Mouse (Mus musculus) telencephalon, adult 2 months (tissue): ENCODE measurements at regions not wholly inside any gene's neighbourhood (a gene's known extent, or its start where the extent isn't known, plus 50 kb on each side); places are given as distances from the start of the nearest gene placed in this dataset.

Experiments
- DNase-seq: peaks from one replicate; pipeline ENCODE4 v3.0.0-alpha.2; 2011; ENCODE audit warnings: low read depth, low spot score

DNA sequence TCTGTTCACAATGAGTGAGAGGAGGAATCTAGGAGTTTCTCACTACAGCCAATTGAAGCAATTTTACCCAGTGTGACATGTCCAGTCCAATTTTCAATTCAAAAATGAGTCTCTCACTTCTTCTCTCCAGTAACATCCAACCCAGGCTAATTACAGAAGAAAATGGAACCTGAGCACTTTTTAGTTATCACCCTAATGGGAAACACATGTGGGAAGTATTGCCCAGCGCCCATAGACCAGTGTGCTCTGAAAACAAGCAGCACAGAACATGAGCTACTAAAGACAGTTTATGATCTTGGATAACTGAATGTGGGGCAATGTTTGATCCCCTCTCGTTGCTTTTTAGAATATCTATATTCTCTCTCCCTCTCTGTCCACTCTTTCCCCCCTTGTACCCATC lies 70.5 kb upstream of the Efemp1 start:
- DNase-seq: no peak

DNA sequence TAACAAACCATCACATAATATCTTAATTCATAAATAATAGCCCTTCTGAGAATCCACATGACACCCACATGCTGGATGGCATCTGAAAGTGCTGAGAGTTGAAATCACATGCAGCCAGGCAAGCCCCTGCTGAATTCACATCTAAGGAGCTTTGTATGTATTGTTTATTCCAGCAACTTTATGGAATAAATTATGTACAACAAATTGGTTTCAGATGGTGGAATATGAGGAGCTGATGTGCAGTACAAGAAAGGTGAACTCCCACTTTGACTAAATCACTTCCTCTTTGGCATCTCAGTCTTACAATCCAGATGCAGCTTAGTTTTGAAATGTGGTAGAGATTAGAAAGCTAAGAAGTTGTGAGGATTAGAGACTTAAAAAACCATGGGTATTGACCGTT lies 82.2 kb upstream of the Efemp1 start:
- no peak for DNase-seq

DNA sequence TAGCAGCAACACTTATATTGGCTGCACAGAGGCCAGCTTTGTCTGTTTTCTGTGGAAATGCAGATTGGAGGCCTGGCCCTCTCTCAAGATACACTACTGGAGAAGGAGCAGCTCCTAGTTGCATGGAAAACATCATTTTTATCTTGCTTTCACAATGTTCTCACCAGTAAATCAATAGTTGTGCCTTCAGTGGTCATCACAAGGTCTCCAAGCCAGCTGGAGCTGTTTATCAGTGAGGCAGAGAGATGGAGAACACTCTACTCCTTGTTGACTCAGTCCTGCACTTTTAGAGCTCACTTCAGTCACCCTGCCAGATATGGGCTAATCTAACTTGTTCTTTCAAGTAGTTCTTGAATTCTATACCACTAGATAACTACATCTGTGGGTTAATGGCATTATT lies 92.3 kb upstream of the Efemp1 start:
- no peak for DNase-seq

DNA sequence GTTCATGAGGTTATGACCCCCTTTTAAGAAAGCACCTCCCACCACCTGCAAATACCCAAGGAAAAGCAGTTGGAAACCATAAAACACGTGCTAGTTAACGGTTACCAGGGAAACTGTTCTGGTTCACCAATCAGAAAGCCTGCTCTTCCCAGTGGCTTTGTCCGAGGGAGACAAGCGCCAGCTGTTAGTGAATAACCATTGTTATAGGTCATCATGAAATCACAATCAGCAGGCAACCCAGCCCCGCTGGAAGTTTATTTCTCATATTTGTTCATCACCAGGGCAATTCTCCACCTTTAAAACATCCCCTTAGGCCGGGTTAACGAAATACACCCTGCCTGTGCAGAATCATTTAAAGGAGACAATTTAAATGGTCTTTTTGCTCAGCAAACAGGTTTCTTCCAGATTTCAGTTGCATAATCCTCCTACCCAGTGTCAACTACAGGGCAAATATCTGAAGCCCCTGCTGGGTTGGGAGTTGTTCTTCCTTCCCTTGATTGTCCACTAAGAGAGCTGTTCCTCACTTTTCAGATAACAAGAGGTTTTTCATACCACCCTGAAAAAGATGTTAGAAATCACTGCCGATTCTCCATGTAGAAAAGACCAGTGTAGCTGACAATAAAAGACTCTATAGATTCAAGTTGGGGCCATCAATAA lies 117.9 kb upstream of the Efemp1 start:
- DNase-seq: peak; percentile 28

DNA sequence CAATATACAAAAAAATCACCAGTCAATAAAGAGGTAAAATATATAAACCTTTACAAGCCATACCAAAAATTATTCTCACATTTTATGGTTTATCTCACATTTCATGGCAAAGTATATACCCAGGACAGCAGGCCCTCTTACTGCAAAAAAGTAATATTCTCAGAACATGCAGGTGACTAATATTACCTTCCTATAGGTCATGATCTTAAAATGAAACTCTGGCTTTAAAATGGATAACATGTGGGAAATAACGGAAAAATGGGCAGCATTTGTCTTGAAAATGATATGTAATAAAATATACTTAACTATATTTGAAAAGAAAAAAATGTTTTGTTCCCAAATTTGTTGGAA lies 118.4 kb upstream of the Efemp1 start:
- DNase-seq: no peak

DNA sequence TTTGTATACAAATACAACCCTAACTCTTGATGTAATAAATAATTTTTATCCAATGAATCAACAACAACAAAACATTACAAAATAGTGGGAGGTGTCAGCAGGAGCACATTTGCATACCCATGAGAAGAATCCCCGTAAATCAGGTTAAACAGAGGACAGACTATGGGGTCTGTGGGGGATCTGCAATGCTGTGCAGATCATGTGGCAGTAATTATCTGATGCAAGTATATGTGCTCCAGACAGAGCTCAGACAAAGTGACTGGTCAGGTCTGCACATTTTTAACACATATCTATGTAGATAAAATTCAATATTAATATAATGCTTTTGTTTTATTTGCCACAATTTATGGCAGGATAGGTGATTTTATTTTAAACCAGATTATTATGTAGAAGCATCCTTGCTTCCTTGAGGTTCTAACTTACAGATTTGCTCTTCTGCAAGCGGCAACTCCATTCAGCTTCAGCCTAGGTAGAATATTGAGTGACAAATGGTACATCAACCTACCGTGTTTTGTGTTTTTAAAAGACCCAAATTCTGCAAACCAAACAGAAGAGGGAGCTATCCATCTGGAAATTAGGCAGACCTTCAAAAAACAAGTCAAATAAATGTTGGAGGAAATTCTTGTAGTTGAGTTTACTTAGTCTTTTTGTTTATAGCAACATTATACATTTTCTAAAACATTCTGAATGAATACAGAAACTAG lies 119.0 kb upstream of the Efemp1 start:
- peak; percentile 15 for DNase-seq

DNA sequence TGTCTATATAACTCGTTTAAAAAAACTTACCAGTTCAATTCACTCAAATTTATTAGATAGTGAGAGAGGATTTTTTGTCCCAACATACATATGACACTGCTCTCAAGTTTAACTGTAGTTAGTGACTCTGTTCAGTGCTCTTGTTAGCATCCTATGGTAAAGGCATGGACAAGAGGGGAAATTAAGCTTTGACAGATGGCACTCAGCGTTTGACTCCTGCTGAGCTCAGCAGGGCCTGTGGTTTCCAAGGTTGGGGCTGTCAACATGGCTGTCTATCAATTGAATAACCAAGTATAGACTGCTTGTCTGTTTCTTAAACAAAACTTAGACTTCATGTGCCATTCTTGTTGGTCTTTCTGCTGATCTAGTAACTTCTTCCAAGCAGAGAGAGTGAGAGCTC lies 122.9 kb upstream of the Efemp1 start:
- no peak for DNase-seq

DNA sequence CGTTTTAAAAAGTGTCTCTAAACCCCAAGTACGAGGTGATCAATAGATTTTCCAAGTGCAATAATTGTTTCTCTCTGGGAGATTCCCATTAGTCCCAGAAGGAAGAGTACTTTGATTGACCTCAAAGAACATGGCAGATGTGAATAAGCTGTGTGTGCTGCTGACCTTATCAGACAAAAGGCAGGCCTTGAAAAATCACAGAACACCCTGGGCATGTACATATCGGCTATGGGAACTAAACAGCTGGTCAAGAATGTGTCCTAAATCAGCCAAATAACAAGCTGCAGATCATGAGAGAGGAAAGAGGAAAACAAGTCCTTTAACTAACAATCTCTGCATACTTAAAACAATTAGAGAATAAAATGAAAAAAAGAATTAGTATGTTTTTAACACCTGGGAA lies 125.4 kb upstream of the Ccdc85a start:
- no peak for DNase-seq

DNA sequence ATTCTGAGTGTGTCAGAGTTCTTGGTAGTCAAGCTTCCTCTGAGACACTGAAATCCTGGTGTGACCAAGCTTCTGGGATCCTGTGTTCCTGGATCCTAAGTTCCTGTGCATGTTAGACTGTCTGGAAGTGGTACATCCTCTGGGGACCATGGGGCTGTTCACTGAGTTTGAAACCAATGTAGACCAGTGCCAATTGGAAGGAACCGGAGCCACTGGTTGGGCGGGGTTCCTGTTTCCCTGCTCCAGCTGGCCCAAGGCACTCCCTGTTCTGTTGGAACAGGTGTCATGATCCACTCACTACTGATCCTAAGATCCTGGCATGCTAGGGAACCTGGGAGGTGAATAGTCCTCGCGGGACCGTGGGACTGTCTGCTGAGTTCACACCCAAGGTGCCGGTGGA lies 124.3 kb upstream of the Ccdc85a start:
- DNase-seq: no peak

DNA sequence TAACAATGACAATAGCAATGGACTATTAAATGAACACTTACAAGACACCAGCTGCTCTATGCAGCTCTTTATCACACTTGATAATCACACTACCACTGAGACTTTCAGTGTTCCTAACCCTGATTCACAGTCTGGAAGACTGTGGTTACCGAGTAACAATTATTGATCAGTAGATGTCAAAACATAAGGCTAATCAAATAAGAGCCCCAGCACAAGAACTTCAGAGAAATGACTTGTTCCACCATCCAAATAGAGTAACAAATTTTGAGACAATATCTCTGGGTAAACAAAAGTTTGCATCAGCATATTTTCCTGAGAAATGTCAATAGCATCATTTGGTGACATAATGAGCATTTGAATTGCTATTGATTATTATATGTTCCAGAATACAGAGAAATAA lies 118.3 kb upstream of the Ccdc85a start:
- no peak for DNase-seq

DNA sequence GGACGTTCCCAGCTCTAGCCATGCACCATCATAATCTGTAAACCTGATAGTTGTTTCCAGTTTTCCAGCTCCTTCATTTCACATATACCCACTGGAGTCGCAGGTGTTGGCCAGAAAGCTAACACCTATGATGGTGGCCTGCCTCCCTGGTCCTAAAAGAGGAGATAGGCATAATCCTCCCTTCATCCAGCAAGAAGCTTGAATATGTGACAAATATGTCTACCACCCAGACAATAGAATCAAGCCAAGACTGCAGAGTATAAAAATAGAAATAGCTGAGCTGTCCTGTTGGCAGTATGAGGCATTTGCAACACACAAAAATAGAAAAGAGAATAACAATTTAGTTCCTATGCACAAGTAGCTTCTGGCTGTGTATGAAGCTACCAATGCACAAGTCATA lies 117.3 kb upstream of the Ccdc85a start:
- peak; percentile 44 for DNase-seq

DNA sequence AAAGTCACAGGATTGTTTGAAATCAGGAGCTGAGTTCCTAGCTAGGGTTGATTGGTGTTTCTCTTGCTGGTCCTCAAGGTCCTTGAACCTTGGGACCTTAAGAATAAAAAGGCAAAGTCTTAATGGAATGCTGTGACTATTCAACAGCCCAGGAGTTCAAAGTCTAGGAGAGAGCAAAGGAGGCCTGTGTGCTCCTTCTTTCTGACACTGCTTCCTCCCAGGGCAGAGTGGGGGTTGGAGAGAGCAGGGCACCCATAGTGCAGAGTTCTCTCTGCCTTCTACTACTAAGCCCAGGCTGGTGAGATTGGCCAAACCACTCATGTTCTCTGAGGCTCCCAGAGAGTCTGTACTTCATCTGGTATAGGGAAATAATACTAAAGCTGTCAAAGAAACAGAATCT lies 115.6 kb upstream of the Ccdc85a start:
- no peak for DNase-seq

DNA sequence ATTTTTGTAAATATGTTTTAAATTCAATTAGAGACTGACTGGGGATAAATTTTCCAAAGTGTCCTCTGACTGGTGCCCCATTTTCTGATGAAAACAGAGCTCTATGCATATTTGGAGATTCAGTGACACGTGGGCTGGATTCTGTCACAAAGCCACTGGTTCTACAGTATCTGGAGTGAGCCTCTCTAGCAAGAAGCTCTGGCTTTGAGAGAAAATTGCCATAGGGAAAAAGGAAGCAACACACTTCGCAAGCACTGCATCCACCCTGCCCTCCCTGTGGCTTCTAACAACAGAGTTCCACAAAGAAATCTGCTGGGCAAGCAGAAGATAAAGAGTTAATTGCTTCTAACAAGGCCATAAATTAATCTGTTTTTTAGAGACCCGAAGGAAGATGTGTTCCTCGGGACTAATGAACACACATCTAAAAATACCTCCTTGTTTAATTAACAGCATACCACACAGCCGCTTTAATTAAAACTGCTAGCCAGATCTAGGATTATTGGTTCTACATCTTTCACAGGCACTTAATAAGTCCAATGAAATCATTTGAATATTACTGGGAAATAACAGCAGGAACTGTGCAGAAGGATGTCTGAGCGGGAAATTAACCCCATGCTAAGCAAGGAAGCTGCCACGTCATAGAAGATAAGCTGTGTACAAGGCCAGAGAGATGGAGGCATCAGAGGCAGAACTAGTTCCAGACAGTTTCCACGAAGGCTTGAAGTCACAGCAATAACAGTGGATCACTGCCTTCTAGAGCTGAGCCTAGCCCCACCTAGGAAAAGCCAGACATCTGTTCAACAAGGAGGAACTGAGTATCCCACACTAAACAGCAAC lies 113.7 kb upstream of the Ccdc85a start:
- peak; percentile 59 for DNase-seq

DNA sequence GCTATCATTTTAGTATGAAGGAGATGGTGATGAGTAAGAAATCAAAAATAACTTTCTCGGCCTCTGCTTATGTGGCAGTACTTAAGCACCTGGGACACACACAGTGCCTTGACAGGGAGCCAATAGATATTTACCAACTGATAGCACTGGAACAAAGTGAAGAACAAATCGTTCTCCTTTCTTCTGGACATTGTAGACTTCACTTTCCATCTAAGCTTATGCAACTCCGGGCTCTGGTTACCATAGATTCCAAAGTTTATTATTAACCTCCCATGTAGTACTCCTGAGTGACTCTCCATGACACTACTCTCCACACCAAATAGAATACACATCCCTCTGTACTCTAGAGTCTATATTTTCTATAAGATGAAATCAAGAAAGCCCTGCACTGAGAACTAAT lies 110.9 kb upstream of the Ccdc85a start:
- no peak for DNase-seq

DNA sequence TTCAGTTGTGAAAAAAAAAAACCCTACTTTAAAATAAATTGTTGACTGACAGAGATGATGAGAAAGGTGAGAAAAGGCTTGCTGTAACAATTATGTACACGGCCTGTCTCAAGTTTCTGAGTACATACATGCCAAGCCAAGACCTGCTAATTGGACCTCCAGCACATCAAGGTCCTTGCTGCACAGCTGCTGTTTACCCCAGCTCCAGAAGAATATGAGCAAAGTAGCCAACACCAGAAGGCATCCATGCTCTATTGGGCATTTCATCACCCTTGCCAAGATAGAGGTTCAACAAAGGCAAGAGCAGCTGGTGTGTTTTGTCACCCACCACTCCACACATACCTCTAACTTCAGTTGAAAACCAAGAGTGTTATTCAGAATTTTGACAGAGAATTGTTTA lies 109.2 kb upstream of the Ccdc85a start:
- DNase-seq: no peak

DNA sequence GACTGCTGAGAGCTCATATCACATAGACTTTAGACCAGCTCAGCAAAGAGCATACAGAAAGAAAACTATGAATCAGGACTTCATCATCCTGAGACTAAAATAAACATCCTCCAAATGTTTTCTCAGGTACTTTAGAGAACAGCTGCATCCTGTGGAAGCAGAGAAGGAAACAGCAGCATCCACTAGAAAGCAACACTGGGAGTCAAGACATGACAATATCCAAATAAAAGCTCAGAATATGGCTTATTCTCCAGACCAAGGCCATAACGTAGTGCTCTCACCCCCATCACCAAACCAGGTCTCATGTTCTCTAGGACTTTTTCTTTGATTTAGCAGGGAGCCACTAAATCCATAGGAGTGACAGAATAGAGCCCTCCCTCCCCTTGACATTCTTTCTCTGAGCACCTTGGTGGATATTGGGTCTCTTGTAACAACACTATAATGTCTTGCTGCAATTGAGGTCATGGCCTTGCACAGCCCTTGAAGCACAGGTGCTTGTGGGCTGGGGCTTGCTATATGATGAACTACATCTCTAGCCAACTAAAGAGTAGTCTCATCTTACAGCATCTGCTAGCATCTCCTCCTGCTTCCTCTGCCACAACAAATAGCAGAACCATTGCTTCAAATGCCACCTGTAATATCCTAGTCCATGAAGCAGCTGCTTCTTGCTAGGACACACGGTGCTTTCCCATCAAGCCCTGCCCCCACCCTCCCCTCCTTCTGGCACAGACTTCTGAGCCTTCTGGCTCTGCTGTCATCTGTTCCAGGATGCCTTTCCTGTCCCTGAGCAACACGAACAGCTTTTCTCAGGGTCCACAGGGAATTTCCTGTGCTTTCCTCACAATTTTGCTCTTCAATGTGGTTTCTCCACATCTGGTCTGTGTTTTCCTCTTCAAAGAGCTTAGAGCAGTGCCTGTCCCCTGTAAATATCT lies 108.4 kb upstream of the Ccdc85a start:
- DNase-seq: no peak

DNA sequence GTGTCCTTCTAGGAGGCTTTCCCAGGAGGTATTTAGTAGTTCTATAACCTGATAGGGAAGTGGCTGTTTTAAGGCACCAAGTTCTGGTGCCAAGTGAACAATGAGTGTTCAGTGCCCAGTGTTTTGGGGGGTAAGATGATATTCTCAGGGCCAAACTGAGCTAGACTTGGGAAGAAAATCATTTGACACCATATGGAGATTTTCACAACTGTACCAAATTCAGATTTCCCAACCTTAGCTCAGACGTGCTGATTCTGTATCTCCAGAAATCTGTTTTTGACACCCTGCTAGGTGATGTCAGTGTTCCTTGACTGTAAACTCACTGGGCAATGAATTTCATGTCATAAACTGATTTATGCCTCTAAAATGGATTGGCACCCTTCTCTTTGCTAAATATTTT lies 104.3 kb upstream of the Ccdc85a start:
- peak; percentile 65 for DNase-seq

DNA sequence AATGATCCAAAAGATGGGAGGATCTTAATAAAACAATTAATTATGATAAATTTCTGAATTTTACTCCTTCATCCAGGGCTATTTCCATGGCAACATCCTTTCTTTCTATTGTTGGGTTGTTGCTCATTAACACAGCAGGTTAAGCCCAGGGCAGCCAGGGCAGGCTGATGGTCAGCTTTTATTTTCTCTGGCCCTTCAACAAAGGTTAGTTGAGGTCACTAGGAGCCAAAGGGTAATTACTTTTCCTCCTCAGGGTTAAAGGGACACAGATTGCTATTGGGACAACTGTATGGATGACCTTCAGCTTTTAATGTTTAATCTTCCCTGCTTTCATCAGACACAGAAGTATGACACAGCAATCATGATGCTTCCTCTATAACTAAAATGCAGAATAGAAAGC lies 101.3 kb upstream of the Ccdc85a start:
- no peak for DNase-seq

DNA sequence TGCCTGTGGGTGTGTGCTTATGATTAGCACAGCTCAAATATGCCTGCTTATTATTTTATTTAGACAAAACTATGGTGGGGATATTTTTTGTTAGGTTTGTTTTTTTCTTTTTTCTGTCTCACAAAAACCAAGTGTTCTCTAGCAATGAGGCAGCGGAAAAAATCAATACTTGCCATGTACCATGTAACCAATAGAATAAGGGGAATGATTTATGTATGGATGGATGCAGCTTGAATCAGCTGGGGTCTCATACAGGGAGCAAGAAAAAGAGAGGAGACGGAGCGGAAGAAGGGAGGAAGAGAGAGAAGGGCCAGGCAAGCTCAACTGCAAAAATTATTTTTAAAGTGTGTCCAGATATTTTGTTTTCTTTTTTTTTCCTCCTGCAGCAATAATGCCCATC lies 97.2 kb upstream of the Ccdc85a start:
- DNase-seq: no peak

DNA sequence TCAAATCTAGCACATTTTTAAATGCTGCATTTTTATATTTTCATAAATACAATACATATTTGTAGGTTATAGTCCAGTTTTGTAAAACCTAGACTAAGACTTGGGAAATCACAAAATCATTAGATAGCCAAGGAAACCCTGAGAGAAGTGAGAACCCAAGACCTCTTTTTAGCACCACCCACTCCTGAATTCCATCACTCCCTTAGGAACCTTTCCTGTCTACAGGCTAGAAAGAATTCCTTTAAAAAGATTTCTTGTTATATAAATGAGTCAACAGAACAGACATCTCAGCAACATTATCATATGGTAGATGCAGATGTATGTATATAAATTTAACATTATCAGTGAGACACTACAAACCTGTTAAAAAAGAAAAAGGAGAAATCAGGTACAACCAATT lies 86.6 kb upstream of the Ccdc85a start:
- peak; percentile 71 for DNase-seq

DNA sequence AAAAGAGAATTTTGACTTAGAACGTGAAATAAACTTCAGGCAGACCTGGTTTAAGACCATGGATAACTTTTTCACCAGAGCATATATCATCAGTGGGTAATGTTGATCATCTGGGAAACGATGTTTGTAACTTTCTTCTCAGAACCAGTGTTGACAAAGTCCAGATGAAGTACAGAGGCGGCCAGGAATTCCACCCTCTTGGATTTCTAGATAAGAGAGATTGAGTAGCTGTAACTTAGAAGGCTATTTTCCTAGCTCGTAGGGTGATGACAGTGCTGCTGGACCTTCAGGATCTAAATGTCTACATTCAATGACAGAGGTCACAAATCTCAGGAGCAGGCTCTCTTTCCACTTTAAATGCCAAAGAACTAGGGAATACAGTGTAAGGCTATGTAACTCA lies 85.2 kb upstream of the Ccdc85a start:
- no peak for DNase-seq

DNA sequence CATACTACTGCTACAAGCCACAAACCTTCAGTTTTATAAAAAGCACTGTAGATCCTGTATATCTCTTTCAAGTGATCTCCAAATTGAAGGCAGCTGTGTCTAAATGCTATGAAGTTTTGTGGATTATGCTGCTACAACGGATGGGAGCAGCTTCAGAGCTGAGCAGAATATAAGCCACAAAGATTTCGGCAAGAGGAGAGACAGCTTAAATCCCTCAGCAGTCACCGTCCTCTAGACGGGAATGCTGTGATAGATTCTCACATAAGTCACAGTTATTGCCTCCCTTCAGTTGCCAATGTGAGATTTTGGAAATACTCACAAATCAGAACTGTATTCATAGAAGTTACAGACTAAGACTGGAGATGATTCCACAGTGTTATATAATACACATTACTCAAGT lies 76.3 kb upstream of the Ccdc85a start:
- peak; percentile 44 for DNase-seq
